Mouse (Mus musculus) cerebellum, postnatal 4 days (tissue): ENCODE data around the gene Afm.

Experiments used
- DNase-seq, 2 experiments: peaks; one replicate each; pipeline ENCODE4 v3.0.0; 2022; ENCODE audit warnings: low spot score in 2 of 2, mixed read lengths in 1 of 2

Afm gene

GRCm38 (mm10) chr5:90551191-90551590 is 32.5 kb downstream of the Afm start:
- DNase-seq, result no peak

- no peak for DNase-seq
Measured at GRCm38 (mm10) chr5:90556052-90556451, 37.3 kb downstream of the Afm start.

GRCm38 (mm10) chr5:90560743-90561142 is 42.0 kb downstream of the Afm start, which contains the start of gene 5830473C10Rik:
Gene 5830473C10Rik (plus strand): TSS chr5:90561107.
- no peak for DNase-seq

- no peak for DNase-seq
Measured at GRCm38 (mm10) chr5:90561721-90562275, 43.1 kb downstream of the Afm start.

- DNase-seq, result no peak
Measured at GRCm38 (mm10) chr5:90562880-90563279, 44.1 kb downstream of the Afm start.

- DNase-seq, result no peak
Measured at GRCm38 (mm10) chr5:90564161-90564560, 45.4 kb downstream of the Afm start.

GRCm38 (mm10) chr5:90565205-90565604 is 46.5 kb downstream of the Afm start:
- DNase-seq, result no peak

- DNase-seq, result no peak
Measured at GRCm38 (mm10) chr5:90567788-90568187, 49.1 kb downstream of the Afm start.

GRCm38 (mm10) chr5:90568338-90568737 is 49.6 kb downstream of the Afm start:
- no peak for DNase-seq

GRCm38 (mm10) chr5:90571216-90571615 is 52.5 kb downstream of the Afm start:
- no peak for DNase-seq

- DNase-seq, result no peak
Measured at GRCm38 (mm10) chr5:90577751-90578150, 59.0 kb downstream of the Afm start.

- DNase-seq, result no peak
Measured at GRCm38 (mm10) chr5:90579556-90579955, 60.8 kb downstream of the Afm start.

- no peak for DNase-seq
Measured at GRCm38 (mm10) chr5:90582179-90582578, 63.4 kb downstream of the Afm start.

GRCm38 (mm10) chr5:90584799-90585198 is 66.1 kb downstream of the Afm start:
- DNase-seq, result no peak

- no peak for DNase-seq
Measured at GRCm38 (mm10) chr5:90586511-90586910, 67.8 kb downstream of the Afm start.

- no peak for DNase-seq
Measured at GRCm38 (mm10) chr5:90588104-90588503, 69.4 kb downstream of the Afm start.

GRCm38 (mm10) chr5:90588708-90589595 is 70.2 kb downstream of the Afm start:
- peak; percentile 49 to 81 for DNase-seq

- DNase-seq, result no peak
Measured at GRCm38 (mm10) chr5:90590676-90591075, 71.9 kb downstream of the Afm start.

- DNase-seq, result no peak
Measured at GRCm38 (mm10) chr5:90591936-90592335, 73.2 kb downstream of the Afm start.

GRCm38 (mm10) chr5:90594945-90595344 is 76.2 kb downstream of the Afm start:
- no peak for DNase-seq

GRCm38 (mm10) chr5:90596155-90596554 is 77.4 kb downstream of the Afm start:
- DNase-seq, result no peak

- DNase-seq, result peak in 1 of 2 experiments; percentile 57
Measured at GRCm38 (mm10) chr5:90601469-90601868, 82.7 kb downstream of the Afm start.
